Mouse (Mus musculus) stomach, embryonic 14.5 days (tissue): ENCODE measurements at regions not wholly inside any gene's neighbourhood (a gene's known extent, or its start where the extent isn't known, plus 50 kb on each side); places are given as distances from the start of the nearest gene placed in this dataset.

Source experiments
- ATAC-seq: fragments of 200-750 bp; cut with Nextera tagmentation; 2 replicates; pipeline ENCODE4 v1.8.0; 2017; ENCODE audit warnings: low read depth, moderate TSS enrichment; ENCODE audit not compliant: insufficient number of reproducible peaks, insufficient read depth, low FRiP score
- H3K27ac ChIP-seq: fragments of 300-500 bp; sonication (generic); 2 replicates; pipeline ENCODE4 v1.5.1; 2014; ENCODE audit warnings: mild to moderate bottlenecking, low read length, moderate library complexity, mixed read lengths
- H3K27me3 ChIP-seq: fragments of 300-500 bp; sonication (generic); 2 replicates; pipeline ENCODE4 v1.6.1; 2014; ENCODE audit warnings: low read length, control low read depth, mixed read lengths; ENCODE audit not compliant: control insufficient read depth, insufficient read depth
- H3K36me3 ChIP-seq: fragments of 300-500 bp; sonication (generic); 2 replicates; pipeline ENCODE4 v1.6.1; 2014; ENCODE audit warnings: mild to moderate bottlenecking, control low read depth, low read length, moderate library complexity, mixed read lengths; ENCODE audit not compliant: control insufficient read depth, insufficient read depth
- H3K4me1 ChIP-seq: fragments of 300-500 bp; sonication (generic); 2 replicates; pipeline ENCODE4 v1.6.1; 2014; ENCODE audit warnings: low read length, control low read depth, mixed read lengths; ENCODE audit not compliant: control insufficient read depth, insufficient read depth
- H3K4me2 ChIP-seq: fragments of 300-500 bp; sonication (generic); replicated peaks from 2 replicates; pipeline ENCODE4 v1.6.1; 2014; ENCODE audit warnings: low read depth, low read length, control low read depth
- H3K4me3 ChIP-seq: fragments of 300-500 bp; sonication (generic); 2 replicates; pipeline ENCODE4 v1.5.1; 2014; ENCODE audit warnings: low read depth, low read length, control low read depth
- H3K9ac ChIP-seq: fragments of 300-500 bp; sonication (generic); replicated peaks from 2 replicates; pipeline ENCODE4 v1.6.1; 2014; ENCODE audit warnings: low read depth, mild to moderate bottlenecking, control low read depth, low read length, moderate library complexity, mixed read lengths
- H3K9me3 ChIP-seq: fragments of 300-500 bp; sonication (generic); 2 replicates; pipeline ENCODE4 v1.6.1; 2016; ENCODE audit warnings: low read depth, low read length, control low read depth; ENCODE audit not compliant: control insufficient read depth
- WGBS: fragments of 180-500 bp; shearing (Covaris S2); extraction: QIAGEN DNeasy Blood & Tissue Kit; methylation state at CpG from one replicate; pipeline ENCODE4 v1.1.7; 2014; 5-methylcytosine and 5-hydroxymethylcytosine counted together

DNA sequence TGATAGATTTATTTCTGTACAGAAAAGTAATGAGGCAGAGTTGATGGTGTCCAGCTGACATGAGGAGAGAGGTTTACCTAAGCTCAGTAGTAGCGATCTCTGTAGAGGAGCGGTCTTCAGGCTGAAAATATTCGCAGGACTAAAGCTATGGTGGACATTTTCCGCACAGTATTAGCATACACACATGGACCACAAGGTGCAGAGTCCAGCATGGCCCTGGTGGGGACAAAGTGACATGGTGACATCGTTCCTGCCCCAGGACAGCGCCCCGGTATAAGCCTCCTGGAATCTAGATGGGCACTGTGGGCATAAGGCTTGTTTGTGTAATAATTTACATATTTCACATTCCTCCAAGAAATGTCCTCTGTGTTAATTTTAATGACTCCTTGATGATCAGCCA is 311.5 kb upstream of the Klf6 start:
- Histone ChIP-seq H3K36me3 (no peaks in the 10 kb centered on the region), H3K27ac (peak overlapping the region; percentile 7; the same call in 1 of the 2 replicates), H3K27me3 (no peaks in the 10 kb centered on the region), H3K4me3 (no peak overlapping the region), H3K4me1 (no peaks in the 10 kb centered on the region; the same call in 1 of the 2 replicates), H3K9ac (no peak overlapping the region), H3K4me2 (no peak overlapping the region), H3K9me3 (no peaks in the 10 kb centered on the region)
- ATAC-seq, result no peak
- 94% methylated on average over 7 of the region's 7 CpGs for WGBS

- no peaks in the 10 kb centered on the region for H3K27me3 ChIP-seq
Measured at GRCm38 (mm10) chr13:5550354-5550753, 310.9 kb upstream of the Klf6 start.

GRCm38 (mm10) chr13:5551131-5551530 is 310.2 kb upstream of the Klf6 start:
- no peaks in the 10 kb centered on the region; the same call in 1 of the 2 replicates for H3K4me1 ChIP-seq
- ATAC-seq, result no peak
- H3K36me3 ChIP-seq, result no peaks in the 10 kb centered on the region
- H3K9ac ChIP-seq, result no peak overlapping the region
- no peak overlapping the region for H3K27ac ChIP-seq
- 79% methylated on average over 4 of the region's 4 CpGs for WGBS
- no peak overlapping the region for H3K4me2 ChIP-seq
- no peaks in the 10 kb centered on the region for H3K9me3 ChIP-seq
- no peaks in the 10 kb centered on the region for H3K27me3 ChIP-seq
- H3K4me3 ChIP-seq, result no peak overlapping the region

More at GRCm38 (mm10) chr13:5550354-5550753, 310.9 kb upstream of the Klf6 start:
- no peaks in the 10 kb centered on the region for H3K36me3 ChIP-seq
- peak overlapping the region; percentile 44; the same call in 1 of the 2 replicates for H3K27ac ChIP-seq
- ATAC-seq, result peak; percentile 72; the same call in 1 of the 2 replicates
- H3K4me3 ChIP-seq, result no peak overlapping the region
- H3K9ac ChIP-seq, result no peak overlapping the region
- WGBS, result 69% methylated on average over 3 of the region's 3 CpGs
- no peak overlapping the region for H3K4me2 ChIP-seq
- H3K9me3 ChIP-seq, result no peaks in the 10 kb centered on the region
- no peaks in the 10 kb centered on the region; the same call in 1 of the 2 replicates for H3K4me1 ChIP-seq

DNA sequence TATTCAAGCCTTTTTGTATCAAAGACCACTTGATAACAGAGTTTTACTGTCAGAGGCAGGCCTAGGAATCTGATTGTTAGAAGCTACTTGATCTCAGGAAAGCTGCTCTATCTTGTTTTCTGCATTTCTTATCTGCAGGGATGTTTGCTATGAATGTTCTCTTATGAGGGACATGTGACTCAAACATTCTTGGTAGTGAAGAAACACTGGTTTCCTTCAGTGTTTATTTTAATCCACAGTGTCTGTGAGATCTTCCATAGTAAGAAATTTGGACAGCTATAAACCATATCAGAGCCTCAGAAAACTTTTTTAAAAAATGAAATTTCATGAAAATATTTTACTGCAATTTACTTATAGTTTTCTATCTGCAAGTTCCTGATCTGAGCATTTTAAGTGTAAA is 307.8 kb upstream of the Klf6 start:
- Histone ChIP-seq H3K4me3 (no peak overlapping the region), H3K9me3 (no peaks in the 10 kb centered on the region), H3K27me3 (no peaks in the 10 kb centered on the region), H3K27ac (no peak overlapping the region), H3K4me1 (no peaks in the 10 kb centered on the region), H3K36me3 (no peaks in the 10 kb centered on the region), H3K4me2 (no peak overlapping the region), H3K9ac (no peak overlapping the region)
- no peak for ATAC-seq

GRCm38 (mm10) chr13:5558095-5558494 is 303.2 kb upstream of the Klf6 start:
- Histone ChIP-seq H3K9ac (no peak overlapping the region), H3K4me3 (no peak overlapping the region), H3K36me3 (no peaks in the 10 kb centered on the region), H3K27me3 (no peaks in the 10 kb centered on the region), H3K27ac (no peak overlapping the region), H3K4me2 (no peak overlapping the region), H3K4me1 (no peaks in the 10 kb centered on the region), H3K9me3 (no peaks in the 10 kb centered on the region)
- ATAC-seq, result no peak

GRCm38 (mm10) chr13:5566479-5566878 is 294.8 kb upstream of the Klf6 start:
- no peaks in the 10 kb centered on the region for H3K9me3 ChIP-seq
- H3K4me3 ChIP-seq, result no peak overlapping the region
- no peak overlapping the region for H3K9ac ChIP-seq
- no peak for ATAC-seq
- no peaks in the 10 kb centered on the region for H3K27me3 ChIP-seq
- H3K4me1 ChIP-seq, result no peaks in the 10 kb centered on the region
- no peaks in the 10 kb centered on the region for H3K36me3 ChIP-seq
- no peak overlapping the region for H3K27ac ChIP-seq
- no peak overlapping the region for H3K4me2 ChIP-seq
- 75% methylated on average over 2 of the region's 2 CpGs for WGBS

DNA sequence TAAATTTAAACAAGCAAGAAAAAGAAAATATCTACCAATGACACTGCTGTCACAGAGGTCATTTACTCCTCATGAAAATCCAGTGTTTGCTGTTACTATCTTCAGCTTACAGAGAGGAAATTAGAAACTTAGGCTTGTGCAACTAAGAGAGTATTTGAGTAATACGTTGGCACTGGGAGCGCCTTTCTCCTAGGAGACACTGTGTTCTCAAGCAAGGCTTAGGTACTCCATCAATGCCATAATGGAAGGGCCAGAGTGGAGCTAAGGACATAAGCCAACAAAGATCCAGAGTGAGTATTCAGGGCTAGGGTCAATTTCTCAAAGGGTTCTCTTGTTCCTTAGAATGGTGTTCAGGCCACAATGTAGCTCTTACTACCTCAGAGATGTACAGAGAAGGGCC is 294.4 kb upstream of the Klf6 start:
- Histone ChIP-seq H3K27me3 (no peaks in the 10 kb centered on the region), H3K4me1 (no peaks in the 10 kb centered on the region), H3K9me3 (no peaks in the 10 kb centered on the region), H3K27ac (no peak overlapping the region), H3K4me2 (no peak overlapping the region), H3K9ac (no peak overlapping the region), H3K36me3 (no peaks in the 10 kb centered on the region), H3K4me3 (no peak overlapping the region)
- WGBS, result 84% methylated on average over 2 of the region's 2 CpGs
- no peak for ATAC-seq

GRCm38 (mm10) chr13:5569579-5569978 is 291.7 kb upstream of the Klf6 start:
- H3K9ac ChIP-seq, result no peak overlapping the region
- WGBS, result 86% methylated on average over 1 of the region's 1 CpGs
- H3K4me3 ChIP-seq, result no peak overlapping the region
- H3K9me3 ChIP-seq, result no peaks in the 10 kb centered on the region
- no peak overlapping the region for H3K4me2 ChIP-seq
- no peak overlapping the region for H3K27ac ChIP-seq
- ATAC-seq, result no peak
- H3K27me3 ChIP-seq, result no peaks in the 10 kb centered on the region
- H3K36me3 ChIP-seq, result no peaks in the 10 kb centered on the region
- H3K4me1 ChIP-seq, result no peaks in the 10 kb centered on the region

DNA sequence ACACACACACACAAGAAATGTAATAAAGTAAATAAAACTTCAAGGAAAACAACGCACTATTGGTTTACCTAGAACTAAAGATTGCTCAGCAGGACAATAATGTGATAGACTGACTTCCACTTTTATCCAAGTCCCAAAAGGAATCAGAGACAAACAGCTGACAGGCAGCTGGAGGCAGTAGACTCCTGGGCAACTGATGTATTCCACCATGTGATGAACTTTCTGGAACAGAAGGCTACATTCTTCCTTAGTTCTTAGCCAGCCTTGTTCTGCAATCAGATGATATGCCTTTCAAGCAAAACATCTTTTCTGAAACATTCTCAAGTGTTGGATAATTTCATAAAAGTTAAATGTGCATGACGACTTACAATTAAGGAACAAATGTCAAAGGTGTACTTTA is 290.9 kb upstream of the Klf6 start:
- Histone ChIP-seq H3K9me3 (no peaks in the 10 kb centered on the region), H3K36me3 (no peaks in the 10 kb centered on the region), H3K27ac (no peak overlapping the region), H3K4me3 (no peak overlapping the region), H3K9ac (no peak overlapping the region), H3K27me3 (no peaks in the 10 kb centered on the region), H3K4me2 (no peak overlapping the region), H3K4me1 (no peaks in the 10 kb centered on the region)
- WGBS, result 89% methylated on average over 2 of the region's 2 CpGs
- no peak for ATAC-seq
